Mouse (Mus musculus) left cerebral cortex, adult 2 months (tissue): ENCODE measurements around the gene Gdpgp1. TPM values are rescaled to one million over a fixed set of nuclear protein-coding genes. Genes with fewer than 3 reads are reported as not detected.

Source experiments
- DNase-seq, 2 experiments: peaks; one replicate each; pipeline ENCODE4 v3.0.0; 2021 to 2022; ENCODE audit warnings: low spot score in 2 of 2, mixed read lengths in 1 of 2; ENCODE audit errors: extremely low spot score in 1 of 2
- H3K27ac ChIP-seq: fragments of 200-600 bp; 2 replicates; pipeline ENCODE4 v1.8.1; 2022
- H3K4me3 ChIP-seq: fragments of 200-600 bp; 2 replicates; pipeline ENCODE4 v1.8.1; 2022
- CTCF ChIP-seq: fragments of 200-600 bp; IDR thresholded peaks from 2 replicates; pipeline ENCODE4 v1.8.1; 2022; ENCODE audit warnings: antibody characterized with exemption, mild to moderate bottlenecking, moderate library complexity
- intact Hi-C: fragments of 180-260 bp; cut with DNase I; formaldehyde crosslinking; loops from one replicate; pipeline ENCODE4 v1.15.1; 2025
- total RNA-seq, 2 experiments: library from RNA; stranded (reverse); gene quantifications; 2 replicates each; pipeline ENCODE4 v1.2.3; 2021

Gdpgp1 gene
- total RNA-seq, 2 experiments from 2014 or later, result 6.1 to 7.5 TPM

GRCm38 (mm10) chr7:80241661-80242060 lies 9.0 kb downstream of the Gdpgp1 start:
- TF ChIP-seq CTCF, result no peak
- Histone ChIP-seq H3K4me3 (no peak overlapping the region), H3K27ac (no peak overlapping the region)
- no peak for DNase-seq
- intact Hi-C loops, result no loop called here

- Histone ChIP-seq H3K4me3 (no peak overlapping the region), H3K27ac (no peak overlapping the region)
- no peak for TF ChIP-seq CTCF
- intact Hi-C loops, result no loop called here
- DNase-seq, result no peak
Observed at GRCm38 (mm10) chr7:80244851-80245250, 12.2 kb downstream of the Gdpgp1 start.

- Histone ChIP-seq H3K4me3 (peak within 1 kb of the TSS; percentile 77), H3K27ac (peak within 1 kb of the TSS; percentile 83)
- peak; percentile 50 for TF ChIP-seq CTCF
- DNase-seq, result peak; percentile 93 to 94
- intact Hi-C loops, result no loop called here
Observed at GRCm38 (mm10) chr7:80246148-80246721, 13.6 kb downstream of the Gdpgp1 start, which contains the start of gene Ttll13. Ttll13 (plus strand) TSS chr7:80246376.

- Histone ChIP-seq H3K4me3 (peak overlapping the region; percentile 77), H3K27ac (no peak overlapping the region)
- intact Hi-C loops, result no loop called here
Observed at GRCm38 (mm10) chr7:80246859-80247258, 14.2 kb downstream of the Gdpgp1 start.

GRCm38 (mm10) chr7:80252437-80252836 lies 19.8 kb downstream of the Gdpgp1 start:
- TF ChIP-seq CTCF, result no peak
- no peak for DNase-seq
- intact Hi-C loops, result no loop called here
- Histone ChIP-seq H3K27ac (no peak overlapping the region), H3K4me3 (no peak overlapping the region)

More at GRCm38 (mm10) chr7:80246859-80247258, 14.2 kb downstream of the Gdpgp1 start:
- TF ChIP-seq CTCF, result no peak
- DNase-seq, result no peak

- Histone ChIP-seq H3K4me3 (no peak overlapping the region), H3K27ac (no peak overlapping the region)
- no peak for DNase-seq
- intact Hi-C loops, result no loop called here
- TF ChIP-seq CTCF, result no peak
Observed at GRCm38 (mm10) chr7:80252886-80253285, 20.2 kb downstream of the Gdpgp1 start.

GRCm38 (mm10) chr7:80255981-80256380 lies 23.3 kb downstream of the Gdpgp1 start:
- no peak overlapping the region for H3K27ac ChIP-seq
- no peak for DNase-seq
- intact Hi-C loops, result loop anchor here (2.0 kb wide), 1 partner anchor 115 kb away; no protein-coding TSS in a partner anchor
- peak; percentile 44 for TF ChIP-seq CTCF
- H3K4me3 ChIP-seq, result no peak overlapping the region

- no peak overlapping the region for H3K27ac ChIP-seq
- TF ChIP-seq CTCF, result no peak
- H3K4me3 ChIP-seq, result no peak overlapping the region
- intact Hi-C loops, result loop anchor here (2.0 kb wide), 1 partner anchor 117 kb away; no protein-coding TSS in a partner anchor
- DNase-seq, result no peak
Observed at GRCm38 (mm10) chr7:80257706-80258105, 25.0 kb downstream of the Gdpgp1 start.

- intact Hi-C loops, result no loop called here
- Histone ChIP-seq H3K4me3 (peak within 1 kb of the TSS; percentile 79), H3K27ac (peak within 1 kb of the TSS; percentile 85)
- no peak; the same call in 1 of the 2 replicates for TF ChIP-seq CTCF
- peak; percentile 79 to 84 for DNase-seq
Observed at GRCm38 (mm10) chr7:80260625-80261371, 28.1 kb downstream of the Gdpgp1 start, which contains the start of gene Ngrn. Ngrn (plus strand) TSS chr7:80261215.

- no peak for TF ChIP-seq CTCF
- DNase-seq, result no peak
- H3K4me3 ChIP-seq, result peak overlapping the region; percentile 79
- intact Hi-C loops, result no loop called here
- H3K27ac ChIP-seq, result peak overlapping the region; percentile 85
Observed at GRCm38 (mm10) chr7:80261372-80261990, 28.8 kb downstream of the Gdpgp1 start.

- H3K4me3 ChIP-seq, result no peak overlapping the region
- DNase-seq, result no peak
- intact Hi-C loops, result no loop called here
- no peak for TF ChIP-seq CTCF
- H3K27ac ChIP-seq, result no peak overlapping the region
Observed at GRCm38 (mm10) chr7:80264606-80265005, 31.9 kb downstream of the Gdpgp1 start.

GRCm38 (mm10) chr7:80267764-80268163 lies 35.1 kb downstream of the Gdpgp1 start:
- TF ChIP-seq CTCF, result no peak
- DNase-seq, result no peak
- no peak overlapping the region for H3K4me3 ChIP-seq
- intact Hi-C loops, result no loop called here
- no peak overlapping the region for H3K27ac ChIP-seq
